Mouse (Mus musculus) liver, embryonic 11.5 days (tissue): Measurements from ENCODE around the gene Mrps18b. TPM values are rescaled to one million over a fixed set of nuclear protein-coding genes. Genes with fewer than 3 reads are reported as not detected.
A peak's percentile ranks its signal among the peaks of the same experiment; 100 is the strongest.

Experiments used
- ATAC-seq: fragments of 200-750 bp; cut with Nextera tagmentation; replicated peaks from 2 replicates; pipeline ENCODE4 v1.8.0; 2017; ENCODE audit warnings: moderate number of reproducible peaks, mild to moderate bottlenecking, moderate TSS enrichment, moderate library complexity; ENCODE audit not compliant: low FRiP score
- DNase-seq: peaks from one replicate; pipeline ENCODE4 v3.0.0-alpha.2; 2017; ENCODE audit warnings: low spot score
- H3K27ac ChIP-seq: fragments of 300-500 bp; sonication (generic); 2 replicates; pipeline ENCODE4 v1.5.1; 2014; ENCODE audit warnings: mild to moderate bottlenecking, low read depth, low read length, control low read depth
- H3K27me3 ChIP-seq: fragments of 300-500 bp; sonication (generic); replicated peaks from 2 replicates; pipeline ENCODE4 v1.6.1; 2014; ENCODE audit warnings: low read length, mixed read lengths; ENCODE audit not compliant: control insufficient read depth, insufficient read depth
- H3K36me3 ChIP-seq: fragments of 300-500 bp; sonication (generic); 2 replicates; pipeline ENCODE4 v1.6.1; 2014; ENCODE audit warnings: mild to moderate bottlenecking, low read length, moderate library complexity, mixed read lengths; ENCODE audit not compliant: control insufficient read depth, insufficient read depth
- H3K4me1 ChIP-seq: fragments of 300-500 bp; sonication (generic); replicated peaks from 2 replicates; pipeline ENCODE4 v1.6.1; 2014; ENCODE audit warnings: low read length, mixed read lengths; ENCODE audit not compliant: control insufficient read depth, insufficient read depth
- H3K4me2 ChIP-seq: fragments of 300-500 bp; sonication (generic); 2 replicates; pipeline ENCODE4 v1.6.1; 2014; ENCODE audit warnings: mild to moderate bottlenecking, control low read depth, moderate library complexity
- H3K4me3 ChIP-seq: fragments of 300-500 bp; sonication (generic); 2 replicates; pipeline ENCODE4 v1.5.1; 2014; ENCODE audit warnings: low read depth, low read length, control low read depth
- H3K9ac ChIP-seq: fragments of 300-500 bp; sonication (generic); 2 replicates; pipeline ENCODE4 v1.6.1; 2014; ENCODE audit warnings: low read depth, low read length, control low read depth
- H3K9me3 ChIP-seq: fragments of 300-500 bp; sonication (generic); 2 replicates; pipeline ENCODE4 v1.6.1; 2016; ENCODE audit warnings: low read length, inconsistent platforms, mixed read lengths; ENCODE audit not compliant: control insufficient read depth
- WGBS: fragments of 180-500 bp; shearing (Covaris S2); extraction: QIAGEN DNeasy Blood & Tissue Kit; methylation state at CpG from one replicate; pipeline ENCODE4 v1.1.7; 2014; 5-methylcytosine and 5-hydroxymethylcytosine counted together
- polyA plus RNA-seq: library from polyadenylated mRNA; unstranded; fragments of >200 nt; fragmentation: Nextera tagmentation; extraction: Ambion mirVana; gene quantifications from 2 replicates; pipeline ENCODE4 v1.2.1, GENCODE M21; 2014

Gene Mrps18b
- polyA plus RNA-seq, 1 experiment from 2014 or later, result 167 TPM

DNA sequence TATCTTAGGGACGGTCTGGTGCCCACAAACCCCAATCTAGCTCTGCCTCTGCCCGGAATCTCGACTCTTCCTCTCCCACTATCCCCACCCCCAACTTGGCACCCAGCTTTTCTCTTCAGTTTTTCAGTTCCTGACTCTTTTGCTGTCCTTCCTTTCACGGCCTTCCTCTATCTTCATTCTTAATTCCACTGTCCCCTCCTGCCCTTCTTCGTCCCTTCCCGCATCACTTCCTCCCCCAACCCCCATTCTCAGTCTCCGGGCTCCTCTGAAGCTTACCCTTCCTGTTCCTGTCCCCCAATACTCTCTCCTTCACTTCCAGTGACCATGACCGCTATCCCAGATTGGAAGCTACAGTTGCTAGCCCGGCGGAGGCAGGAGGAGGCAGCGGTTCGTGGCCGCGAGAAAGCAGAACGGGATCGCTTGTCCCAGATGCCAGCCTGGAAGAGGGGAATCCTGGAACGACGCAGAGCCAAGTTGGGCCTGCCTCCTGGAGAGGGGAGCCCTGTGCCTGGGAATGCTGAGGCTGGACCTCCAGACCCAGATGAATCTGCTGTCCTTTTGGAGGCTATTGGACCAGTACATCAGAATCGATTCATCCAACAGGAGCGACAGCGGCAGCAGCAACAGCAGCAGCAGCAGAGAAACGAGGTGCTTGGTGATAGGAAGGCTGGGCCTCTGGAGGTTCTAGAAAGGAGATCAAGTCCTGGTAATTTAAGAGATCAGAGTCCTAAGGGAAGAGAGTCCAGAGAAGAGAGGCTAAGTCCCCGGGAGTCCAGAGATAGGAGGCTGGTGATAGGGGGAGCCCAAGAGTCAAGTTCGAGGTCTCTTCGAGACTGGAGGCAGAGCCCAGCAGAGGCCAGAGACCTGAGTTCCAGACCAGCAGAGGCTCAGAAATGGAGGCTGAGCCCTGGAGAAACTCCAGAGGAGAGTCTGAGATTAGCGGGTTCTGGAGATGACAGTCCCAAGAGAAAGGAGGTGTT lies 49.0 kb downstream of the Mrps18b start:
- 6% methylated on average over 26 of the region's 26 CpGs for WGBS
- Histone ChIP-seq H3K9me3 (peaks cover 4% of the 10 kb centered on the region; the same call in 1 of the 2 replicates), H3K36me3 (peaks cover 4% of the 10 kb centered on the region; the same call in 1 of the 2 replicates), H3K4me2 (peak overlapping the region; percentile 97), H3K4me3 (peak overlapping the region; percentile 59), H3K4me1 (peaks cover 40% of the 10 kb centered on the region), H3K27ac (peak overlapping the region; percentile 82), H3K9ac (peak overlapping the region; percentile 68), H3K27me3 (peaks cover 4% of the 10 kb centered on the region; the same call in 1 of the 2 replicates)
- DNase-seq (no peak), ATAC-seq (no peak)

DNA sequence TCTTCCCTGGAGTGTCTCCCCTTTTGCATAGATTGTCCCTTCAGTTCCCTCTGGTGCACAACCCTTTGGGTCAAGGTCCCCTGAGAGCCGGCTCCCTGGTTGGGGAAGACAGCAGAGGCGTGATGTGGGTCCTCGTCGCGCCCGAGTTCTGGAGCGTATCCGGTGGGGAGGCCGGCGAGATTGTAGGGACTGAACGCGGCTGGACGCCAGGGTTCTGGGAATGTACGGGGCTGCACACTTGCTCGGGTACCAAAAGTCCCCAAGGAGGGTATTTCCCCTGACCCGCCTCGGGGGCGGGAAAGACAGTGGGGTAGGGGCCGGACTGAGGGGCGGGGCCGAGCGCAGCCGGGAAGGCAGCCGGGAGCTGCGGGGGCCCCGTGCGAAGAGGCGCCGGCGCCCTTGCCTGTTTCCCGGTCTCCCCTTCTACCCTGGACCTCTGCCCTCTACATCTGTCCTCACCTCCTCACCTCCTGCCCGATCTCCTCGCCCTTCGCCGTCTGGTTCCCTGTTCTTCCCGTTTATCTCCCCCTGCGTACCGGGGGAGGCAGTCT lies 49.8 kb downstream of the Mrps18b start:
- H3K4me3 ChIP-seq, result peak overlapping the region; percentile 59
- peak overlapping the region; percentile 97 for H3K4me2 ChIP-seq
- H3K36me3 ChIP-seq, result peaks cover 3% of the 10 kb centered on the region; the same call in 1 of the 2 replicates
- H3K9ac ChIP-seq, result peak overlapping the region; percentile 68
- ATAC-seq (no peak), DNase-seq (peak; percentile 70)
- peaks cover 3% of the 10 kb centered on the region; the same call in 1 of the 2 replicates for H3K9me3 ChIP-seq
- H3K4me1 ChIP-seq, result peaks cover 44% of the 10 kb centered on the region
- peak overlapping the region; percentile 82 for H3K27ac ChIP-seq
- peaks cover 4% of the 10 kb centered on the region; the same call in 1 of the 2 replicates for H3K27me3 ChIP-seq
- WGBS, result under 1% methylated on average over 37 of the region's 38 CpGs

DNA sequence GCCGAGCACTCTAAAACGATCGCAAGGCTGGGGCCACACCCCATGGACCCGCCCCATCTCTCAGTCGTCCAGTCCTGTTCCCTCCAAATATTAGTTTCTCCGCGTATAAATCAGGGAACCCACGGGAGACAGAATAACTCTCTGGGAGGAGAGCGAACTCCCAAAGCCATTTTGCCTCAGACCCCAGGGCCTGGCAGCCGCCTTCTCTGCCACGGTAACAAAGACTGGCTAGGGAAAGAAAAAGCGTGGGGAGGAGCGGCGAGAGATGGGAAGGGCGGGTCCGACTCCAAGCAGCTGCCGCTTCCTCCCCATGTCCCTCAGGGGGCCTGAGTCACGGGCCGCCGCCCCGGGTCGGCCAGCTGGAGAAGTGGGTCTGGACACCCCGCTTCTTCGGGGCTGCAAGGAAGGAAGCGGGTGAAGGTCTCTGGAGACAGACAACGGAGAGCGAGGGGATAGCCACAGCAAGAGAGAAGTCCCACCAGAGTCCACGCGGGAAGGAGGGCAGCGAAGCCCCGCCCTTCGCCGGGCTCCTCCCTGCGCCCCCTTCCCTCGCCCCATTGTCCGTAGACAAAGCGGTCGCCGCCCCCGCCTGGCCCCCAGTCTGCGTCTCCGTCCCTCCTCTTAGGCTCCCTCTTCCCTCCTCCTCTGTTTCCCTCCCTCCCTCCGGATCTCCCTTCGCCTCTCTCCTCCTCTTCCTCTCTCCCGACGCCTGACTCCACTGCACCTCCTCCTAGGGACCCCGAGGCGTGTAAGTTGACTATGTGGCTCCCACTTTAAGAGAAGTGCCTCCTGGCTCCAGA lies 50.5 kb downstream of the Mrps18b start, which contains the start of gene Ppp1r18:
TSS of gene Ppp1r18 (plus strand) at position 113 of the 800 bp plus-strand sequence.
- Histone ChIP-seq H3K36me3 (no peaks in the 10 kb centered on the region), H3K9ac (peak within 1 kb of the TSS; percentile 68), H3K9me3 (no peaks in the 10 kb centered on the region), H3K27ac (peak within 1 kb of the TSS; percentile 82), H3K27me3 (peaks cover 4% of the 10 kb centered on the region; the same call in 1 of the 2 replicates), H3K4me3 (peak within 1 kb of the TSS; percentile 59), H3K4me1 (peaks cover 40% of the 10 kb centered on the region), H3K4me2 (peak within 1 kb of the TSS; percentile 97)
- under 1% methylated on average over 37 of the region's 48 CpGs for WGBS
- DNase-seq, result peak; percentile 81
- ATAC-seq, result 0 out of 2 replicates have a peak, but pooled peaks have one; percentile 8

DNA sequence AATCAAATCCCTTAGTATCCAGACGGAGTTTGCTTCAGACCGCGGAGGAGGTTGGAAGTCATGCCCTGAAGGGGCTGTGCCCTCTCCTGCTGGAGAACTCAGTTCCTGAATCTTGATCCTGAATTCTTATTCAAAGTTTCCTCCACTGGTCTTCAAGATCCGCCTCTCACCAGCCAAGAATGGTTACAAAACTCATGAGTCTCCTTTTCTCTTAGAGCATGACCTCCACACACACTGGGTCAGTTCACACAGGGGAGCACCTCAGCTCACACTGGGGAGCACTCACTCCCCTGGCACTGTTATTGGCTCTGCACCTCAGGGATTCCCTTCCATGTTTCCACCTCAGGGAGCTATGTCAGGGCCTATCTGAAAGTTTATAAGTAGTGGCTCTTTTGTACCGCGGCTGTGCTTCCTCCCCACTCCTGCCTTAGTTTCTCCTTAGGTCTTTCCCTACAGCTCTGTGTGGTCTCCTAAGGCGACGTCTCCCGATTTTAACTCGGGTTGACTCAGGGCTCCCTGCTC lies 51.3 kb downstream of the Mrps18b start:
- H3K9ac ChIP-seq, result no peak overlapping the region
- H3K4me1 ChIP-seq, result peaks cover 36% of the 10 kb centered on the region
- peak overlapping the region; percentile 97 for H3K4me2 ChIP-seq
- DNase-seq (no peak), ATAC-seq (no peak)
- H3K9me3 ChIP-seq, result no peaks in the 10 kb centered on the region
- H3K27me3 ChIP-seq, result peaks cover 4% of the 10 kb centered on the region; the same call in 1 of the 2 replicates
- peak overlapping the region; percentile 82; the same call in 1 of the 2 replicates for H3K27ac ChIP-seq
- no peaks in the 10 kb centered on the region for H3K36me3 ChIP-seq
- H3K4me3 ChIP-seq, result peak overlapping the region; percentile 59
- 25% methylated on average over 10 of the region's 10 CpGs for WGBS

DNA sequence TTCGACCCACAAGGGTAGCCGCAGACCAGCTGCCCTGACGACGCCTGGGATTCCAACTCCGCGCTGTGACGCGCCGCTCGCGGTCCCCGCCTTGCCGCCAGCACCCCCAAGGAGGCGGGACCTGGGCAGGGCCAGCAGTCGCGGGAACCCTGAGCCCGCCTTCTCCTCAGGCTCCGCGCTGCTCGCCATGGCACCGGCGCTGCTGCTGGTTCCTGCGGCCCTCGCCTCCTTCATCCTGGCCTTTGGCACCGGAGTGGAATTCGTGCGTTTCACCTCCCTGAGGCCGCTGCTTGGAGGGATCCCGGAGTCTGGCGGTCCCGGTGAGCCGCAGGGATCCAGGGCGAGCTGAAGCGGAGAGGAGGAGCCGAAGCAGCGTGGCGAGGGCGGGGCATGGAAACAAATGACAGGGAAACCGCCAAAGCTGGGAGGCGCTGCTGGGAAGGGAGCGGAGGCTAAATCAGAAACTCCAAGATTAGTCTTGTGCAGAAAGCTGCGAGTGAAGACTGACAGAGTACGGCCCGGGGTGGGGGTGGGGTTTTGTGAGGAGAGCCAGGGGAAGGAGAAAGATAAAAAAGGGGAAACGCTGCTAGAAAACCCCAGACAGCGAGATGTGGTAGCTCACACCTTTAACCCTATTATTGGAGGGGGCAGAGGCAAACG lies 54.9 kb downstream of the Mrps18b start, which contains the start of gene Nrm:
TSS of gene Nrm (plus strand) at position 121 of the 660 bp plus-strand sequence.
- peak within 1 kb of the TSS; percentile 76 for H3K4me3 ChIP-seq
- peaks cover 9% of the 10 kb centered on the region for H3K36me3 ChIP-seq
- peak within 1 kb of the TSS; percentile 81 for H3K9ac ChIP-seq
- WGBS, result under 1% methylated on average over 47 of the region's 47 CpGs
- DNase-seq (peak; percentile 93), ATAC-seq (peak; percentile 93)
- H3K4me1 ChIP-seq, result peaks cover 14% of the 10 kb centered on the region
- H3K4me2 ChIP-seq, result peak within 1 kb of the TSS; percentile 69
- no peaks in the 10 kb centered on the region for H3K27me3 ChIP-seq
- H3K27ac ChIP-seq, result peak within 1 kb of the TSS; percentile 83
- no peaks in the 10 kb centered on the region for H3K9me3 ChIP-seq

DNA sequence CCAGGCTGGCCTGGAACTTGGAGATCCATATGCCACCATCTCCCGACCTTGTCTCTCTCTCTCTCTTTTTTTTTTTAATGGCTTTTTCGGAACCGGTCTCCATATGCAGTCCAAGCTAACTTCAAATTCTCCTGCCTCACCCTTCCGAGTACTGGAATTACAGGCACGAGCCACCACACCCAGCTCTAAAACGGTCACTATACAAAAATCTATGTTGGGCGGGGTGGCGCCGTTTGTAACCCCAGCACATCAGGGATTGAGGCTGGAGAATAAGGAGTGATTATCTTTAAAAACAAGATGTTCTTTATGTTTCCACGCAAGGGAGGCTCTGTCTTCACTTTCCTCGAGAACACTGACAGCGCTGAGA lies 55.4 kb downstream of the Mrps18b start:
- Histone ChIP-seq H3K4me1 (peaks cover 14% of the 10 kb centered on the region), H3K27ac (peak overlapping the region; percentile 83; the same call in 1 of the 2 replicates), H3K4me2 (peak overlapping the region; percentile 69), H3K27me3 (no peaks in the 10 kb centered on the region), H3K9me3 (no peaks in the 10 kb centered on the region), H3K36me3 (peaks cover 9% of the 10 kb centered on the region), H3K4me3 (peak overlapping the region; percentile 76), H3K9ac (peak overlapping the region; percentile 81)
- ATAC-seq (no peak), DNase-seq (no peak)
- WGBS, result 6% methylated on average over 12 of the region's 12 CpGs
